Mouse (Mus musculus): ENCODE results near the gene Ppp4r3b. TPM values are rescaled to one million over a fixed set of nuclear protein-coding genes. Genes with fewer than 3 reads are reported as not detected.

Gene Ppp4r3b
- total RNA-seq (2023), result 10 to 100 TPM; 82.3 to 91.5 TPM

DNA sequence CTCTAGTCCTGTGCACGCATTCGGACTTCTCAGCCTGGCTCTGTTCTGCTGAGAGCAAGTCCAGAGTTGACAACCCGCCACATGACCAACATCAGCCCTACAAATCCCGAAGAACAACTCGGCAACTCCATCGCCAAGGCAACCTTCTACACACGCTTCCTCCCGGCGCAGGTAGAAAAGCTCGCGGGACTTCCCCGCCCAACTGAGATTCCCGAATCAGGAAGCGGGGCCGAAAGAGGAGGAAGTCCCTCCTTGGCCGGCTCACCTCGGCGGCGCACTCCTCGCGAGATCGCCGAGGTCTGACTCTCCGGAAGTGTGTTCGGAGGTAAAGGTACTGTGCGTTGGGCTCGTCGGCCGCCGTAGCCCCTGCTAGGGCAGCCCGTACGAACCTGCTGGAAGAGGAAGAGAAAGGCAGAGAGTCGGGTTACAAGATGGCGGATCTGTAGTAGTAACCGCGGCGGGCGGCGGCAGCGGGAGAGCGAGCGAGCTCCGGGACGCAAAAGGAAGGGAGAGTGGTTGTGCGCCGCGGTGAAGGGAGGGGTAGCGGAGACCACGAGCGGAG, at the start of gene Ppp4r3b:
Ppp4r3b (plus strand) TSS at position 328 of the 562 bp plus-strand sequence.

DNA sequence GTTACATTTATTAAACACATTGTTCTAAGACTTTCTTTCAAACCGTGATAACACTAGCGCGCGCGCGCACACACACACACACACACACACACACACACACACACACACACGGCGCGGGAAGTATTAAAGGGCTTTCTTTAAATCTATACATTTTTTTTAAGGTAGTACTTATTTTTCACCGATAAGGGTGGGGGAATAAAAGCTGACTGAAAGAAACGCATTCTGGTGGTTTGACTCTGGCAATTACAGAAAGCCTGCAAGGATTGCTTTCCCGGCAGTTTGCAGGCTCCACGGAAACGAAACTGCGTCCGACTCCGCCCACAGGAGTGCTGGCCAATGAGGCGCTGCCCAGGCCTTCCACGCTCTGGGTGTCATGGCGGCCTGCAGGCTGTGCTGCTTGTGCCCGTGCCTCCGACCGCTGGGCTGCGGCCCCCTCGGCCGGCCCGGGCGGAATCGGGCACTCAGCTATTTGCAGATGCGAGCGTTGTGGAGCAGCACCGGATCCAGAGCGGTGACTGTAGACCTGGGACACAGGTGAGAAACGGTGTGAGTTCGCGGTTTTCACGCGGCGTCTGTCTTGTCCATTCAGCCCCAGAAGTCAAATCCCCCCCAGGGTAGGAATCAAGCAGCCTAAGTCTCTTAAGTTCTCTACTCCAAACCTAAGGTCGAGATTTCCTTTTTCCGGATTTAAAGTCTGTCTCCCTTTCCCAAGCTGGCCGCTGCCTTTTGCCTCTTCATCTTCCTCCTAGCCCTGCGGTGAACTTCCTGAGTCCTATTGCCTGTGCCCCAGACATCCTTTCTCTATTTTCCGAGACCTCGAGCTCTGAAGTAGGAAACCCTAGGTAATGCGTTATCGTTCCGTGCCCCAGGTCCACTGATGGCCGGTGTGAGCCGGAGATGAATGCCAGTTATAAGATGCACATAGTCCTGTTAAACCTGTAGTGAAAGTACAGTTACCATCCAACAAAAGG, 42.0 kb upstream of the Ppp4r3b start, which contains the start of gene Pnpt1:
Pnpt1 (plus strand) TSS at position 360 of the 971 bp plus-strand sequence.

DNA sequence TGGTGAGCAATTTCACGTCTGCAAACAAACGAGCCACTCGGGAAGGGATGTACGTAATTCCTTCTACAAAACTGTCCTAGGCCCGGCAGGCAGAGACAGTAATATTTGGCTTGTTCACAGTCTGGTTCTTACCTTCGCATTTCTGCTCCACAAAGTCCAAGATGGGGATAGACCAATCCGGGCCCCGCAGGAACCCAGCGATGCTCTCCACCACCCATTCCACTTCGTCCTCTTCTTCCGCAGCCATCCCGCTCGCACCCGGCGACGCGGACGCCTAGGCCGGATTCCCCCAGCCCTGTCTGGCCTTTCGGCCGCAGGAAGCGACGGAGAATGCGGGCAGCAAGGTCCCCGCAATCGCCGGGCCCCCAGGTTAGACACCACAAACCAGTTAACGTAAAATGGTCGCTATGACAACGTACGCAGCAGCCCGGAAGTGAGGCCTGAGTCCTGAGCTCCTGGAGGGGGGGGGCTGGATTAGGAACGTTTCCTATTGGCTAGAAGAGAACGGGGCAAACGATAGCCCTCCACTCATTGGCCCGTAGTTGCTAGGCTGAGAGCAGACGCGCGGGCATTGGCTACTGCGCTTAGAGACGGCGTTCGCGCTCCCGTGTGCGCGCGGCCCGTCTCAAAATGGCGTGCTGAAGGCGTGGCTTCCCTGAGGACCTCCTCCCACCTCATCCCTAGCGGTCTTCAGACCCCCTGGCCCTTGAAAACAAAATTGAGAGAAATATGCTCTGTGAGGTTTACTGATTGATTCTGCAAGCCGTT, 74.4 kb downstream of the Ppp4r3b start, which contains the start of gene Cfap36:
Cfap36 (minus strand) TSS at position 527 of the 768 bp plus-strand sequence.

Other genes with a start within 250 kb of the Ppp4r3b start
- gene Pnpt1, start 42.1 kb upstream of the Ppp4r3b start, total RNA-seq (2023), result 10 to 100 TPM; 13.4 to 15.0 TPM
- gene Cfap36, start 74.5 kb downstream of the Ppp4r3b start, total RNA-seq (2023), result 10 to 100 TPM; 11.3 to 11.7 TPM
- gene Ccdc88a, start 200.8 kb downstream of the Ppp4r3b start, total RNA-seq (2023), result 10 to 100 TPM; 25.5 to 39.0 TPM

Measured in neutrophil, adult 59 days (primary cell).